Mouse (Mus musculus) lung, embryonic 15.5 days (tissue): ENCODE data around the gene Fat2. TPM values are rescaled to one million over a fixed set of nuclear protein-coding genes. Genes with fewer than 3 reads are reported as not detected.

Source experiments
- ATAC-seq: fragments of 200-750 bp; cut with Nextera tagmentation; 2 replicates; pipeline ENCODE4 v1.8.0; 2017; ENCODE audit warnings: moderate number of reproducible peaks, borderline replicate concordance; ENCODE audit not compliant: low FRiP score, low TSS enrichment; ENCODE audit errors: extremely low read depth
- H3K27ac ChIP-seq: fragments of 300-500 bp; sonication (generic); 2 replicates; pipeline ENCODE4 v1.5.1; 2015; ENCODE audit warnings: moderate library complexity, mild to moderate bottlenecking, inconsistent platforms
- H3K27me3 ChIP-seq: fragments of 300-500 bp; sonication (generic); 2 replicates; pipeline ENCODE4 v1.6.1; 2015; ENCODE audit warnings: inconsistent platforms
- H3K36me3 ChIP-seq: fragments of 300-500 bp; sonication (generic); 2 replicates; pipeline ENCODE4 v1.6.1; 2015; ENCODE audit warnings: inconsistent platforms
- H3K4me1 ChIP-seq: fragments of 300-500 bp; sonication (generic); 2 replicates; pipeline ENCODE4 v1.6.1; 2015; ENCODE audit warnings: inconsistent platforms
- H3K4me2 ChIP-seq: fragments of 300-500 bp; sonication (generic); 2 replicates; pipeline ENCODE4 v1.6.1; 2015; ENCODE audit warnings: inconsistent platforms, mild to moderate bottlenecking, moderate library complexity
- H3K4me3 ChIP-seq: fragments of 300-500 bp; sonication (generic); 2 replicates; pipeline ENCODE4 v1.5.1; 2015; ENCODE audit warnings: mild to moderate bottlenecking, inconsistent platforms
- H3K9ac ChIP-seq: fragments of 300-500 bp; sonication (generic); 2 replicates; pipeline ENCODE4 v1.6.1; 2015; ENCODE audit warnings: inconsistent platforms
- H3K9me3 ChIP-seq: fragments of 300-500 bp; sonication (generic); 2 replicates; pipeline ENCODE4 v1.6.1; 2016; ENCODE audit warnings: inconsistent platforms
- WGBS: fragments of 180-500 bp; shearing (Covaris S2); methylation state at CpG from one replicate; pipeline ENCODE4 v1.1.7; 2015; 5-methylcytosine and 5-hydroxymethylcytosine counted together
- polyA plus RNA-seq: library from polyadenylated mRNA; unstranded; fragments of >200 nt; fragmentation: Nextera tagmentation; extraction: Ambion mirVana; gene quantifications from 2 replicates; pipeline ENCODE4 v1.2.1, GENCODE M21; 2015

Gene Fat2
- polyA plus RNA-seq, 1 experiment from 2014 or later: 0.41 TPM

DNA sequence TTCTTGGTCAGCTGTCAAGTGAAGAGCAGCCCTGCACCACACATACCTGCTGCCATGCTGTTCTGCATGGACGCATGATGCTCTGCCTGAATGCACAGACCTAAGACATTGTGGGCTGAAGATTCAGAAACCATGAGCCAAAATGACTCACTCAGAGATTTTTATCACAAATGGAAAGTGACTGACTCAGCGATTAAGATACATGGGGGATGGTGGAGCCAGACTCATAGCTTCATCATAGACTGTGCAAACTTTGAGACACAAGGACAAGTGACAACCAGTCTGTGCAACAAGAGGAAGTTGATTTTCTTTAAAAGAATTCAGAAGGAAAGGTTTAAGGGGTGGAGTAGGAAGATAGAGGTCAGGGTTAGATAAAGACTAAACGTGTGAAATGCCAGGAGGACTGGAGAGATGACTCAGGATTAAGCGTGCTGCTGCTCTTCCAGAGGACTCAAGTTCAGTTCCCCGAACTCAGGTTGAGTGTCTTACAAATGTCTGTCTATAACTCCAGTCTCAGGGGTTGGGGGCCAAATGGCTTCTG is 46.4 kb downstream of the Fat2 start:
- Histone ChIP-seq H3K4me2 (no peak overlapping the region), H3K9ac (no peak overlapping the region), H3K4me1 (no peaks in the 10 kb centered on the region), H3K36me3 (no peaks in the 10 kb centered on the region), H3K27me3 (no peaks in the 10 kb centered on the region), H3K4me3 (no peak overlapping the region), H3K27ac (no peak overlapping the region), H3K9me3 (no peaks in the 10 kb centered on the region)
- 69% methylated on average over 5 of the region's 5 CpGs for WGBS
- no peak for ATAC-seq

GRCm38 (mm10) chr11:55274756-55275155 is 61.6 kb downstream of the Fat2 start:
- Histone ChIP-seq H3K9me3 (no peaks in the 10 kb centered on the region), H3K4me1 (no peaks in the 10 kb centered on the region), H3K9ac (no peak overlapping the region), H3K36me3 (no peaks in the 10 kb centered on the region), H3K27ac (no peak overlapping the region), H3K4me2 (no peak overlapping the region), H3K4me3 (no peak overlapping the region), H3K27me3 (no peaks in the 10 kb centered on the region)
- ATAC-seq: no peak
- WGBS: 63% methylated on average over 6 of the region's 6 CpGs

DNA sequence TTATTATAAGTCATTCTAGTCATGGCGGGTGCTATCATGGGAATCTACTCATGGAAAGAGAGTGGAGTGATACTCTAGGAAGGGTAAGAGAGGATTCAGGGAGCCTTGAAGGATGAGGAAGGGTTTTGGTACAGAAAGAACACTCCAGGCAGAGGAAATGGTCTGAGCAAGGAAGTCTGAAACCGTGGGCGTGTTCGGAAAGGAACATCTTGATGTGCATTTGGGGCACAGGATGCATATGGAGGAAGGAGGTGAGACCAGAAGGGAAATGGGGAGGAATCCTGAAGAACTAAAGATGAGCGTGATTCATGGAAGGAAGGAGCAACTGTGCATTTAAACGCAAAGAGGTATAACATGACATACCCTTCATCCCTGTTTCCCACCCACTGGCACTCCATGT is 67.8 kb downstream of the Fat2 start:
- Histone ChIP-seq H3K27ac (no peak overlapping the region), H3K36me3 (no peaks in the 10 kb centered on the region), H3K9ac (no peak overlapping the region), H3K9me3 (no peaks in the 10 kb centered on the region), H3K4me2 (no peak overlapping the region), H3K27me3 (no peaks in the 10 kb centered on the region), H3K4me1 (no peaks in the 10 kb centered on the region), H3K4me3 (no peak overlapping the region)
- no peak for ATAC-seq
- 77% methylated on average over 6 of the region's 6 CpGs for WGBS

DNA sequence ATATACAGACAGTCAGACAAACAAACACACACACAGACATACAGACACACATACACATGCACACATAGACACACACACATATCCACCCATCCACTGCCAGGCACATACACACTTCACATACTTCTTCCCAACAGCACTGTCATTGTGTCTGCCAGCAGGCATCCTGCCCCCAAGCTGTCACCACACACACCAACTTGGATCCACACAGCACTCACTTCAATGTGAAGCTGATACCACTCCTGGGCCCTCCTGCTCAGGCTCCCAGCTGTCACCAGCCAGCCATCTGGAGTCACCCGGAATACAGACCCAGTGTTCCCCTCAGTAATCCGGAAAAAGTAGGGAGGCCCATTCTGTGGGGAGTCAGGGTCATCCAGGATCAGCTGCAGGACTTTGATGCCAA is 70.7 kb downstream of the Fat2 start:
- Histone ChIP-seq H3K27me3 (no peaks in the 10 kb centered on the region), H3K9me3 (no peaks in the 10 kb centered on the region), H3K36me3 (no peaks in the 10 kb centered on the region), H3K4me2 (no peak overlapping the region), H3K4me1 (no peaks in the 10 kb centered on the region), H3K4me3 (no peak overlapping the region), H3K27ac (no peak overlapping the region), H3K9ac (no peak overlapping the region)
- WGBS: 56% methylated on average over 2 of the region's 2 CpGs
- ATAC-seq: no peak

DNA sequence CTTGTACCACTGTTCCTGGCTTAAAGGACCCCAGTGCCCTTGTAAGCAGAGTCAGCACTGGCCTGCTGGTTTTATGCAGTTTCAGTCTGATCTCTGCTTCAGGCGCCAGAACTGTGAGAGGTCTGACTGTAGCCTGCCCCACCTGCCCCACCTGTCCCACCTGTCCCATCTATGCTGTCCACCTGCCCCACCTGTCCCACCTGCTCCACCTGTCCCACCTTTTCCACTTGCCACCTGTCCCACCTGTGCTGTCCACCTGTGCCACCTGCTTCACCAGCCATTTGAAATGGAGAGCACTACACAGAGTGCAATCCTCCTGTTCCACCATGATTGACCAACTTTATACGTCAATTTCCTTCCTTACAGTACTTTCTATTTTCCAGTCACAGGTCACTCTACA is 72.0 kb downstream of the Fat2 start:
- no peak overlapping the region for H3K9ac ChIP-seq
- no peak for ATAC-seq
- WGBS: 60% methylated on average over 2 of the region's 2 CpGs
- no peak overlapping the region for H3K4me2 ChIP-seq
- no peaks in the 10 kb centered on the region for H3K27me3 ChIP-seq
- no peaks in the 10 kb centered on the region for H3K36me3 ChIP-seq
- no peaks in the 10 kb centered on the region for H3K9me3 ChIP-seq
- no peak overlapping the region for H3K4me3 ChIP-seq
- H3K27ac ChIP-seq: no peak overlapping the region
- H3K4me1 ChIP-seq: no peaks in the 10 kb centered on the region

- no peak overlapping the region for H3K4me3 ChIP-seq
- no peaks in the 10 kb centered on the region for H3K9me3 ChIP-seq
- H3K4me2 ChIP-seq: no peak overlapping the region
- 58% methylated on average over 5 of the region's 5 CpGs for WGBS
- no peaks in the 10 kb centered on the region for H3K4me1 ChIP-seq
- H3K9ac ChIP-seq: no peak overlapping the region
- ATAC-seq: no peak
- no peaks in the 10 kb centered on the region for H3K27me3 ChIP-seq
- H3K27ac ChIP-seq: no peak overlapping the region
- H3K36me3 ChIP-seq: no peaks in the 10 kb centered on the region
Measured at GRCm38 (mm10) chr11:55262000-55262399, 74.4 kb downstream of the Fat2 start.

DNA sequence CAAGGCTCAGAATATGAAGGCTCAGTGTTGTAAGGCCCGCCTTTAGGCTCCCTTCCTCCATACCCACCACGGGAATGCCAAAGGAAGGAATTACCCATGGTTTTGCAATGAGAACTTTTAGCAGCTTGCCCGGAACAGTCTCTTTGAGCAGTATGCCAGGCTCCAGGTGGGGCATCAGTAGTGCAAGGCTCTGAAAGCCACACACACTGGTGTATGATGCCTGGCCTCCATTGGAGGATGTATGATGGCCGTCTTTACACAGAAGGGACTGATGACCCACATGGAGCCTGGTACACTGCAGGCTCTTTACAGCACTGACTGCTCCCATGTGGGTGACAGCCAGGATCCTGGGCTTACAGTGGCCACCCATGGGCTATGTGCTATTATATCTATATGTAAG is 75.3 kb downstream of the Fat2 start:
- 87% methylated on average over 4 of the region's 4 CpGs for WGBS
- H3K9me3 ChIP-seq: no peaks in the 10 kb centered on the region
- H3K4me1 ChIP-seq: no peaks in the 10 kb centered on the region
- no peaks in the 10 kb centered on the region for H3K27me3 ChIP-seq
- H3K9ac ChIP-seq: no peak overlapping the region
- H3K27ac ChIP-seq: no peak overlapping the region
- no peak for ATAC-seq
- no peak overlapping the region for H3K4me3 ChIP-seq
- no peak overlapping the region for H3K4me2 ChIP-seq
- no peaks in the 10 kb centered on the region for H3K36me3 ChIP-seq

GRCm38 (mm10) chr11:55253391-55253790 is 83.0 kb downstream of the Fat2 start:
- H3K9ac ChIP-seq: no peak overlapping the region
- 85% methylated on average over 9 of the region's 9 CpGs for WGBS
- no peak for ATAC-seq

DNA sequence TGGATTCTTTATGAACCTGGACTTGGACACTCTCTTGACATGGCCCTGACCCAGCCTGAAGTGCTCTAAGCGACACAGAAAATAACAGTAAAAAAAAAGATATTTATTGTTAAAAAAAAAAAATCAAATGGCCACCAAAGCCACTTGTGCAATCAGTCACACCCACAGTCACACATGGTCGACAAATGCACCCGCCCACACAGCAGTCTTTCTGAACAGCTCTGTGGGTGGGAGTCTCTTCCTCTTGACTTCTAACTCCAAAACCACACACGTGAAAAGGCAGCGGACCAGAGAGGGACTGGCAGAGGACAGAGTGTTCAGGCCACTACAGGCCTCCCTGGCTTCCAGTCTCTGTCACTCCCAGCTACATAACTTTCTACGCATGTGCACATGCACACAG is 85.8 kb downstream of the Fat2 start:
- Histone ChIP-seq H3K27ac (no peak overlapping the region), H3K4me2 (no peak overlapping the region), H3K36me3 (no peaks in the 10 kb centered on the region), H3K27me3 (no peaks in the 10 kb centered on the region), H3K4me3 (no peak overlapping the region), H3K9ac (no peak overlapping the region), H3K4me1 (no peaks in the 10 kb centered on the region), H3K9me3 (no peaks in the 10 kb centered on the region)
- 72% methylated on average over 6 of the region's 6 CpGs for WGBS
- ATAC-seq: no peak

More at GRCm38 (mm10) chr11:55253391-55253790, 83.0 kb downstream of the Fat2 start:
- Histone ChIP-seq H3K4me1 (no peaks in the 10 kb centered on the region), H3K9me3 (no peaks in the 10 kb centered on the region), H3K4me3 (no peak overlapping the region), H3K27ac (no peak overlapping the region), H3K36me3 (no peaks in the 10 kb centered on the region), H3K4me2 (no peak overlapping the region), H3K27me3 (no peaks in the 10 kb centered on the region)

DNA sequence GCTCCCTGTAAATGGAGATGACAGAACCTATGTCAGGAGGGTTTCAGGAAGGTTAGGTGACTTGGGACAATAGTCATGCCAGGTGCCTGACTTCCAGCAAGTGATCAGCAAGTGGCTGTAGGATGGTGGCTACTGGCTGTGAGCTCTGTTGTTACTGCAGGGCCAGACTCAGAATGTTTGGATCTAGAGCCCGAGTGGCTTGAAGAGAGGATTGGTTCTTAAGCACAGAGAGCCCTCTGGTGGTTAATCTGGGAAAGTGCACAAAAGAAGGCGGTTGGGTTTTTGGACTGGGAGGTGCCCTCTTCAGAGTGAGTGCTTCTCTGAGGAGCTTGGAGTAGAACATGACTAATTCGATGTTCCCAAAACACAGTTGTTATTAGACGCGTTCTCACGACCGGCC is 95.8 kb downstream of the Fat2 start:
- no peak for ATAC-seq

DNA sequence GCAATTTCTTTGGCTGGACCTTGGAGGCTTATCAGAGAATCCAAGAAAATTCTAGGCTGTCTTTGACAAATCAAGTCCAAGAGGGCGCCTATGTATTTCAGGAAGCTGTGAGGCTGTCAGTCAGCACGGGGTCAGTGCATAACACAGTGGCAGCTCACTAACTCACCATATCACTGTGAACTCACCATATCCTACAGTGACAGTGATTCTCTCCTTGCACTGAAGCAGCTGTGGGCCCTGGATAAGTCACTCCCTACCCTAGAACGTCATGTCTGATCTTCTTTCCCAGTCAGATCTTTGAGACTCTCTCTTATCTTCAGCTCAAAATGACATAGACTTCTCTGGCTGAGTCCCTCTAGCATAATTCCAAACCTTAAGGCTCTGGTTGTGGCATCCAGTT is 96.9 kb downstream of the Fat2 start:
- H3K27ac ChIP-seq: no peak overlapping the region
- H3K4me3 ChIP-seq: no peak overlapping the region
- H3K27me3 ChIP-seq: no peaks in the 10 kb centered on the region
- H3K36me3 ChIP-seq: no peaks in the 10 kb centered on the region
- no peaks in the 10 kb centered on the region for H3K9me3 ChIP-seq
- H3K4me1 ChIP-seq: no peaks in the 10 kb centered on the region
- 67% methylated on average over 3 of the region's 3 CpGs for WGBS
- no peak for ATAC-seq
- H3K9ac ChIP-seq: no peak overlapping the region
- H3K4me2 ChIP-seq: no peak overlapping the region

More for the DNA sequence above, 95.8 kb downstream of the Fat2 start:
- WGBS: 61% methylated on average over 7 of the region's 7 CpGs
- no peaks in the 10 kb centered on the region for H3K36me3 ChIP-seq
- no peaks in the 10 kb centered on the region for H3K9me3 ChIP-seq
- no peak overlapping the region for H3K4me2 ChIP-seq
- H3K4me1 ChIP-seq: no peaks in the 10 kb centered on the region
- H3K27me3 ChIP-seq: no peaks in the 10 kb centered on the region
- no peak overlapping the region for H3K27ac ChIP-seq
- H3K4me3 ChIP-seq: no peak overlapping the region
- H3K9ac ChIP-seq: no peak overlapping the region

GRCm38 (mm10) chr11:55236815-55237214 is 99.5 kb downstream of the Fat2 start:
- WGBS: 69% methylated on average over 1 of the region's 1 CpGs
- no peaks in the 10 kb centered on the region for H3K4me1 ChIP-seq
- no peak overlapping the region for H3K4me2 ChIP-seq
- no peak overlapping the region for H3K9ac ChIP-seq
- H3K36me3 ChIP-seq: no peaks in the 10 kb centered on the region
- H3K27me3 ChIP-seq: no peaks in the 10 kb centered on the region
- no peaks in the 10 kb centered on the region for H3K9me3 ChIP-seq
- H3K4me3 ChIP-seq: no peak overlapping the region
- no peak for ATAC-seq
- H3K27ac ChIP-seq: no peak overlapping the region

DNA sequence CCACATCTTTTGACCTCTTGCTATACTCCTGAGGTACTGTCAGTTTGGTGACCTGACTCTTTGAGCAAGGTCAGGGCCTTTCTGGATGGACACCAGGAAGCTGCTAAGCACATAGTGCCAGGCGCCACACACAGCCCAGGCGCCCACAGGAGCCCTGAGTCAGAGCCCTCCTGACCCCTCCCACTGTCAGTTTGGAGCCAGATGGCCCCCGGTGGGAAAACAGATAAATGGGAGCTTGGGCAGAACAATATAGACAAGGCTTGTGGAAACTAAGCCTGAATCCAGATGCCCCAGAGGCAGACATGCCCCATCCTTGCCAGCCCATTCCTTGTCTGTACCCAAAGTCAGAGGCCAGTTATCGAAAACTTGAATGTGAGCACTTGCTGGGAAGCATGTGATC is 101.6 kb downstream of the Fat2 start:
- no peaks in the 10 kb centered on the region for H3K27me3 ChIP-seq
- H3K9me3 ChIP-seq: no peaks in the 10 kb centered on the region
- WGBS: 81% methylated on average over 4 of the region's 4 CpGs
- H3K36me3 ChIP-seq: no peaks in the 10 kb centered on the region
- H3K4me1 ChIP-seq: no peaks in the 10 kb centered on the region
- no peak overlapping the region for H3K4me2 ChIP-seq
- H3K9ac ChIP-seq: no peak overlapping the region
- no peak overlapping the region for H3K4me3 ChIP-seq
- no peak overlapping the region for H3K27ac ChIP-seq
- no peak for ATAC-seq
